20 mouse cellular contexts compared by ENCODE assay signal in genomic region chr17:26008331-26008730, GRCm38 (mm10). TPM values are rescaled to one million over a fixed set of nuclear protein-coding genes. Genes with fewer than 3 reads are reported as not detected.
DNase-seq lines count a peak whose midpoint lies in the region; ATAC-seq and TF ChIP-seq lines count a peak whose summit lies in the region.
"Had no signal": no experiment of that assay in that cellular context is flagged by ENCODE, and none has a peak within 500 bp of the region (broad histone marks: within the 10 kb centered on the region; RNA-seq: fewer than 3 reads in every experiment).

No protein-coding gene starts in this region.

- peak overlapping the region; percentile 55 to 71 for H3K27ac ChIP-seq in heart, embryonic 14.5 days (replicated peaks in 1 of 2; ENCODE audit: control insufficient read depth in 1 of 2, insufficient read depth in 1 of 2, low read depth in 2 of 2, low read length in 2 of 2)
- H3K27ac ChIP-seq in liver, adult 2 months (replicated peaks; ENCODE audit: insufficient read depth, low read depth, low read length): peak overlapping the region; percentile 13
- peak overlapping the region; percentile 35; the same call in 1 of the 2 replicates for H3K27ac ChIP-seq in liver, postnatal 0 days (ENCODE audit: low read depth)
- no peak overlapping the region for H3K27ac ChIP-seq in forebrain, embryonic 11.5 days (ENCODE audit: low read depth, low read length)
- H3K27ac ChIP-seq: hindbrain, embryonic 12.5 days; left cerebral cortex, adult 2 months had no signal

- H3K27me3 ChIP-seq in heart, embryonic 14.5 days (ENCODE audit: control insufficient read depth, insufficient read depth, low read length): no peaks in the 10 kb centered on the region
- no peaks in the 10 kb centered on the region for H3K27me3 ChIP-seq in liver, adult 2 months (ENCODE audit: control insufficient read depth, insufficient read depth, low read length)
- H3K27me3 ChIP-seq in liver, postnatal 0 days (ENCODE audit: insufficient read depth, low read length): no peaks in the 10 kb centered on the region
- H3K27me3 ChIP-seq in forebrain, embryonic 11.5 days (ENCODE audit: control insufficient read depth, insufficient read depth, low read length): no peaks in the 10 kb centered on the region
- H3K27me3 ChIP-seq: forebrain, embryonic 13.5 days; hindbrain, embryonic 12.5 days; Patski had no signal

- no peak for ATAC-seq in heart, embryonic 14.5 days (ENCODE audit: insufficient number of reproducible peaks, insufficient read depth, low FRiP score, low read depth)
- no peak for ATAC-seq in liver, postnatal 0 days
- ATAC-seq in forebrain, embryonic 11.5 days (replicated peaks; ENCODE audit: low FRiP score): no peak
- ATAC-seq: forebrain, embryonic 13.5 days; Patski had no signal

- no peak overlapping the region for H3K4me3 ChIP-seq in heart, embryonic 14.5 days (ENCODE audit: control insufficient read depth in 1 of 2, insufficient read depth in 1 of 2, low read depth in 1 of 2, low read length in 2 of 2)
- no peak overlapping the region for H3K4me3 ChIP-seq in liver, adult 2 months (ENCODE audit: insufficient read depth, low read depth, low read length)
- no peak overlapping the region for H3K4me3 ChIP-seq in liver, postnatal 0 days (ENCODE audit: low read depth, low read length)
- H3K4me3 ChIP-seq in forebrain, embryonic 11.5 days (ENCODE audit: low read depth, low read length): no peak overlapping the region
- H3K4me3 ChIP-seq: forebrain, embryonic 13.5 days; hindbrain, embryonic 12.5 days; left cerebral cortex, adult 2 months had no signal

- intact Hi-C loops in heart, postnatal 25 days (cut with DNase I): no loop called here

- H3K36me3 ChIP-seq in heart, embryonic 14.5 days (ENCODE audit: control insufficient read depth, insufficient read depth, low read length): peaks cover 30% of the 10 kb centered on the region
- H3K36me3 ChIP-seq in liver, adult 2 months (ENCODE audit: control insufficient read depth, insufficient read depth, low read length): 0 out of 2 replicates have a peak, but pooled peaks cover 2% of the 10 kb centered on the region
- H3K36me3 ChIP-seq in liver, postnatal 0 days (replicated peaks; ENCODE audit: insufficient read depth, low read length): no peaks in the 10 kb centered on the region; the same call in 1 of the 2 replicates
- H3K36me3 ChIP-seq in forebrain, embryonic 11.5 days (ENCODE audit: control insufficient read depth, insufficient read depth, low read length): peaks cover 11% of the 10 kb centered on the region; the same call in 1 of the 2 replicates

- no peak overlapping the region for H3K9ac ChIP-seq in heart, embryonic 14.5 days (ENCODE audit: low read length)
- H3K9ac ChIP-seq in liver, adult 2 months (ENCODE audit: low read depth, low read length): no peak overlapping the region
- H3K9ac ChIP-seq in liver, postnatal 0 days (replicated peaks): no peak overlapping the region
- H3K9ac ChIP-seq in forebrain, embryonic 11.5 days (ENCODE audit: low read length): no peak overlapping the region
- H3K9ac ChIP-seq: forebrain, embryonic 13.5 days; hindbrain, embryonic 12.5 days had no signal

- no peak for TF ChIP-seq POLR2A in liver, adult 2 months (IDR thresholded peaks at IDR 0.05; ENCODE audit: extremely low read depth, insufficient read depth, low read length)

- H3K79me2 ChIP-seq in liver, adult 2 months (ENCODE audit: control insufficient read depth, insufficient read depth, low read length): no peaks in the 10 kb centered on the region

- no peak for TF ChIP-seq CTCF in liver, adult 2 months (IDR thresholded peaks at IDR 0.05; ENCODE audit: low read depth, low read length)
- no peak for TF ChIP-seq CTCF in liver, postnatal 0 days (IDR thresholded peaks at IDR 0.05; ENCODE audit: low read depth)

- H3K9me3 ChIP-seq in heart, embryonic 14.5 days (ENCODE audit: control insufficient read depth, low read length): no peaks in the 10 kb centered on the region
- H3K9me3 ChIP-seq in liver, postnatal 0 days (ENCODE audit: low read length): no peaks in the 10 kb centered on the region
- H3K9me3 ChIP-seq in forebrain, embryonic 11.5 days (ENCODE audit: control insufficient read depth, low read length): no peaks in the 10 kb centered on the region
- H3K9me3 ChIP-seq: forebrain, embryonic 13.5 days; hindbrain, embryonic 12.5 days had no signal

- TF ChIP-seq EP300 in liver, postnatal 0 days (IDR thresholded peaks at IDR 0.05; ENCODE audit: low read depth): no peak

- peaks cover 3 to 7% of the 10 kb centered on the region in 2 experiments; a peak in 2 of 4 replicates for H3K4me1 ChIP-seq in heart, embryonic 14.5 days (ENCODE audit: control insufficient read depth in 2 of 2, insufficient read depth in 2 of 2, low read length in 2 of 2)
- peaks cover 4% of the 10 kb centered on the region for H3K4me1 ChIP-seq in liver, adult 2 months (ENCODE audit: control insufficient read depth, insufficient read depth, low read length)
- H3K4me1 ChIP-seq in liver, postnatal 0 days (ENCODE audit: insufficient read depth): peaks cover 12% of the 10 kb centered on the region
- no peaks in the 10 kb centered on the region for H3K4me1 ChIP-seq in forebrain, embryonic 11.5 days (replicated peaks; ENCODE audit: control insufficient read depth, insufficient read depth, low read length)
- H3K4me1 ChIP-seq: forebrain, embryonic 13.5 days had no signal

- DNase-seq in gastrocnemius, adult 18-20 months (ENCODE audit: low spot score): peak; percentile 37
- no peak for DNase-seq in gastrocnemius, postnatal 4 days (ENCODE audit: low spot score in 2 of 2)
- DNase-seq in heart, postnatal 25 days (ENCODE audit: low spot score): no peak
- DNase-seq in liver, adult 2 months (ENCODE audit: extremely low read depth, low read depth, low spot score): no peak
- no peak for DNase-seq in liver
- DNase-seq in liver, postnatal 0 days: no peak
- DNase-seq in forebrain, embryonic 11.5 days (ENCODE audit: low spot score): no peak
- DNase-seq: adrenal gland, postnatal 10 days; cerebellum, adult 9-10 months; kidney, adult 9 months; kidney, postnatal 4 days; layer of hippocampus, adult 9-11 months; left cerebral cortex, postnatal 4 days; right cerebral cortex, postnatal 25 days had no signal

- no peak overlapping the region for H3K4me2 ChIP-seq in heart, embryonic 14.5 days (ENCODE audit: low read length)
- no peak overlapping the region for H3K4me2 ChIP-seq in liver, postnatal 0 days (ENCODE audit: low read depth, low read length)
- H3K4me2 ChIP-seq in forebrain, embryonic 11.5 days (ENCODE audit: low read depth, low read length, severe bottlenecking): no peak overlapping the region
- H3K4me2 ChIP-seq: forebrain, embryonic 13.5 days; hindbrain, embryonic 12.5 days; midbrain, embryonic 11.5 days had no signal

RNA-seq across cellular contexts. Expression of gene Capn15, which starts 22.7 kb away (rescaled TPM):
- total RNA-seq in gastrocnemius, adult 18-20 months (2021): 1 to 10 TPM; 4.4 to 6.5 TPM
- 10 to 100 TPM; 14.2 to 14.5 TPM for total RNA-seq in gastrocnemius, postnatal 4 days (2021)
- 11.2 and 11.3 TPM in 2 replicates for polyA plus RNA-seq in heart, embryonic 14.5 days (2014; fragmentation: Nextera tagmentation; extraction: Ambion mirVana)
- 1 to 10 TPM; 7.1 to 7.8 TPM for total RNA-seq in heart, postnatal 25 days (2021)
- total RNA-seq in liver, adult 2 months (2014; rRNA removed): 1.8 and 3.0 TPM in 2 replicates
- polyA plus RNA-seq in liver, adult 2 months (2012; rRNA removed): 16.8 and 23.3 TPM in 2 replicates
- 6.6 and 8.3 TPM in 2 replicates for polyA plus RNA-seq in liver, postnatal 0 days (2015; fragmentation: Nextera tagmentation; extraction: Ambion mirVana)
- 31.4 and 33.1 TPM in 2 replicates for polyA plus RNA-seq in forebrain, embryonic 11.5 days (2014; fragmentation: Nextera tagmentation; extraction: Ambion mirVana)

RNA-seq across cellular contexts. Expression of gene A930017K11Rik, which starts 56.0 kb away (rescaled TPM):
- not detected for total RNA-seq in gastrocnemius, adult 18-20 months (2021)
- total RNA-seq in gastrocnemius, postnatal 4 days (2021): not detected
- 0.09 TPM in 1 of 2 replicates, not detected in the other for polyA plus RNA-seq in heart, embryonic 14.5 days (2014; fragmentation: Nextera tagmentation; extraction: Ambion mirVana)
- under 1 TPM; 0.17 to 0.18 TPM for total RNA-seq in heart, postnatal 25 days (2021)
- not detected in 2 replicates for total RNA-seq in liver, adult 2 months (2014; rRNA removed)
- not detected in 2 replicates for polyA plus RNA-seq in liver, adult 2 months (2012; rRNA removed)
- not detected in 2 replicates for polyA plus RNA-seq in liver, postnatal 0 days (2015; fragmentation: Nextera tagmentation; extraction: Ambion mirVana)
- not detected in 2 replicates for polyA plus RNA-seq in forebrain, embryonic 11.5 days (2014; fragmentation: Nextera tagmentation; extraction: Ambion mirVana)
- total RNA-seq: adrenal gland, postnatal 10 days; left cerebral cortex, postnatal 4 days had no signal
- polyA plus RNA-seq: forebrain, embryonic 13.5 days; midbrain, embryonic 11.5 days had no signal
